16 mouse cellular contexts compared by ENCODE assay signal in genomic region chr3:90241669-90242358, GRCm38 (mm10). TPM values are rescaled to one million over a fixed set of nuclear protein-coding genes. Genes with fewer than 3 reads are reported as not detected.
DNase-seq lines count a peak whose midpoint lies in the region; ATAC-seq and TF ChIP-seq lines count a peak whose summit lies in the region.
"Had no signal": no experiment of that assay in that cellular context is flagged by ENCODE, and none has a peak within 500 bp of the region (broad histone marks: within the 10 kb centered on the region; RNA-seq: fewer than 3 reads in every experiment).

No protein-coding gene starts in this region.

- no peak overlapping the region for H3K4me3 ChIP-seq in midbrain, embryonic 13.5 days (replicated peaks)
- H3K4me3 ChIP-seq in midbrain, embryonic 11.5 days (ENCODE audit: low read depth, low read length): no peak overlapping the region
- no peak overlapping the region for H3K4me3 ChIP-seq in liver, embryonic 15.5 days (replicated peaks)
- H3K4me3 ChIP-seq in lung, postnatal 0 days (ENCODE audit: low read depth, low read length): no peak overlapping the region

- peaks cover 3% of the 10 kb centered on the region; the same call in 1 of the 2 replicates for H3K36me3 ChIP-seq in midbrain, embryonic 13.5 days
- H3K36me3 ChIP-seq in midbrain, embryonic 11.5 days (ENCODE audit: control insufficient read depth, insufficient read depth, low read length): no peaks in the 10 kb centered on the region
- no peaks in the 10 kb centered on the region for H3K36me3 ChIP-seq in liver, embryonic 15.5 days (replicated peaks)
- H3K36me3 ChIP-seq in lung, postnatal 0 days (ENCODE audit: insufficient read depth, low read length): no peaks in the 10 kb centered on the region
- H3K36me3 ChIP-seq: heart, embryonic 13.5 days had no signal

- intact Hi-C loops in heart, postnatal 36 days (cut with DNase I): no loop called here

- 0 out of 2 replicates have a peak, but pooled peaks have one; percentile 27 for ATAC-seq in midbrain, embryonic 13.5 days
- no peak for ATAC-seq in midbrain, embryonic 11.5 days (ENCODE audit: low FRiP score)
- ATAC-seq in liver, embryonic 15.5 days (ENCODE audit: insufficient read depth): 0 out of 2 replicates have a peak, but pooled peaks have one; percentile 19
- ATAC-seq in lung, postnatal 0 days: no peak

- H3K4me2 ChIP-seq in midbrain, embryonic 13.5 days (replicated peaks): no peak overlapping the region
- no peak overlapping the region for H3K4me2 ChIP-seq in midbrain, embryonic 11.5 days
- H3K4me2 ChIP-seq in liver, embryonic 15.5 days: no peak overlapping the region
- no peak overlapping the region for H3K4me2 ChIP-seq in lung, postnatal 0 days (replicated peaks; ENCODE audit: low read depth, low read length)

- no peaks in the 10 kb centered on the region for H3K27me3 ChIP-seq in midbrain, embryonic 13.5 days
- no peaks in the 10 kb centered on the region for H3K27me3 ChIP-seq in midbrain, embryonic 11.5 days (ENCODE audit: control insufficient read depth, insufficient read depth, low read length)
- H3K27me3 ChIP-seq in liver, embryonic 15.5 days: no peaks in the 10 kb centered on the region; the same call in 1 of the 2 replicates
- H3K27me3 ChIP-seq in lung, postnatal 0 days (replicated peaks; ENCODE audit: insufficient read depth, low read length): no peaks in the 10 kb centered on the region
- H3K27me3 ChIP-seq: CH12.LX; heart, embryonic 13.5 days had no signal

- peak; percentile 89 for DNase-seq in heart, adult 11 months
- DNase-seq in heart, postnatal 36 days: no peak
- DNase-seq in midbrain, embryonic 11.5 days (ENCODE audit: low spot score, missing footprints): no peak
- no peak for DNase-seq in T-cell, adult 2 months (ENCODE audit: low spot score)
- no peak for DNase-seq in embryo, embryonic 10 days (ENCODE audit: low spot score)
- DNase-seq in lung, postnatal 0 days (ENCODE audit: low spot score): no peak
- DNase-seq: adrenal gland, postnatal 14 days; cerebellum, adult 9-11 months; layer of hippocampus, postnatal 36 days; right cerebral cortex, adult 18-20 months; thymus, adult 18-20 months had no signal

- TF ChIP-seq EP300 in lung, postnatal 0 days (IDR thresholded peaks at IDR 0.05): no peak

- no peak overlapping the region for H3K27ac ChIP-seq in midbrain, embryonic 13.5 days
- no peak overlapping the region for H3K27ac ChIP-seq in midbrain, embryonic 11.5 days (ENCODE audit: low read depth, low read length)
- no peak overlapping the region for H3K27ac ChIP-seq in liver, embryonic 15.5 days (replicated peaks)
- no peak overlapping the region for H3K27ac ChIP-seq in lung, postnatal 0 days (ENCODE audit: low read length)
- H3K27ac ChIP-seq: heart, embryonic 13.5 days had no signal

- H3K4me1 ChIP-seq in midbrain, embryonic 13.5 days (replicated peaks): peaks cover 16% of the 10 kb centered on the region
- peaks cover 6% of the 10 kb centered on the region for H3K4me1 ChIP-seq in midbrain, embryonic 11.5 days (ENCODE audit: control insufficient read depth, insufficient read depth, low read length)
- peaks cover 30% of the 10 kb centered on the region for H3K4me1 ChIP-seq in liver, embryonic 15.5 days (replicated peaks)
- peaks cover 11% of the 10 kb centered on the region; the same call in 1 of the 2 replicates for H3K4me1 ChIP-seq in lung, postnatal 0 days (ENCODE audit: insufficient read depth, low read depth, low read length)

- TF ChIP-seq CTCF in lung, postnatal 0 days (IDR thresholded peaks at IDR 0.05): no peak

- WGBS in midbrain, embryonic 13.5 days: 88% methylated on average over 10 of the region's 10 CpGs
- 82% methylated on average over 10 of the region's 10 CpGs for WGBS in midbrain, embryonic 11.5 days
- WGBS in liver, embryonic 15.5 days (ENCODE audit: insufficient replicate concordance): 55% methylated on average over 10 of the region's 10 CpGs
- WGBS in lung, postnatal 0 days: 84% methylated on average over 10 of the region's 10 CpGs

- H3K9me3 ChIP-seq in midbrain, embryonic 13.5 days: no peaks in the 10 kb centered on the region
- H3K9me3 ChIP-seq in midbrain, embryonic 11.5 days (ENCODE audit: control insufficient read depth, low read length): no peaks in the 10 kb centered on the region
- H3K9me3 ChIP-seq in liver, embryonic 15.5 days (replicated peaks): no peaks in the 10 kb centered on the region
- no peaks in the 10 kb centered on the region for H3K9me3 ChIP-seq in lung, postnatal 0 days (ENCODE audit: low read length)
- H3K9me3 ChIP-seq: heart, embryonic 13.5 days had no signal

- H3K9ac ChIP-seq in midbrain, embryonic 13.5 days (replicated peaks): no peak overlapping the region
- no peak overlapping the region for H3K9ac ChIP-seq in midbrain, embryonic 11.5 days (ENCODE audit: low read length)
- no peak overlapping the region for H3K9ac ChIP-seq in liver, embryonic 15.5 days
- H3K9ac ChIP-seq in lung, postnatal 0 days (replicated peaks; ENCODE audit: low read depth): no peak overlapping the region

RNA-seq across cellular contexts. Expression of gene Creb3l4, which starts 1.5 kb away (rescaled TPM):
- not detected for total RNA-seq in heart, postnatal 36 days (2021)
- polyA plus RNA-seq in midbrain, embryonic 13.5 days (2015; fragmentation: Nextera tagmentation; extraction: Ambion mirVana): 3.3 and 3.4 TPM in 2 replicates
- polyA plus RNA-seq in midbrain, embryonic 11.5 days (2014; fragmentation: Nextera tagmentation; extraction: Ambion mirVana): 3.2 and 4.3 TPM in 2 replicates
- polyA plus RNA-seq in liver, embryonic 15.5 days (2015; fragmentation: Nextera tagmentation; extraction: Ambion mirVana): 0.37 and 0.47 TPM in 2 replicates
- polyA plus RNA-seq in lung, postnatal 0 days (2015; fragmentation: Nextera tagmentation; extraction: Ambion mirVana): 2.4 and 2.8 TPM in 2 replicates
- total RNA-seq: left cerebral cortex, postnatal 36 days had no signal

RNA-seq across cellular contexts. Expression of gene Slc39a1, which starts 6.2 kb away (rescaled TPM):
- 10 to 100 TPM; 82.5 to 90.4 TPM for total RNA-seq in heart, postnatal 36 days (2021)
- 57.0 and 60.9 TPM in 2 replicates for polyA plus RNA-seq in midbrain, embryonic 13.5 days (2015; fragmentation: Nextera tagmentation; extraction: Ambion mirVana)
- 58.7 and 59.4 TPM in 2 replicates for polyA plus RNA-seq in midbrain, embryonic 11.5 days (2014; fragmentation: Nextera tagmentation; extraction: Ambion mirVana)
- 27.6 and 28.1 TPM in 2 replicates for polyA plus RNA-seq in liver, embryonic 15.5 days (2015; fragmentation: Nextera tagmentation; extraction: Ambion mirVana)
- polyA plus RNA-seq in lung, postnatal 0 days (2015; fragmentation: Nextera tagmentation; extraction: Ambion mirVana): 143 and 152 TPM in 2 replicates

RNA-seq across cellular contexts. Expression of gene Jtb, which starts 10.4 kb away (rescaled TPM):
- 10 to 100 TPM; 43.8 to 48.9 TPM for total RNA-seq in heart, postnatal 36 days (2021)
- 90.2 and 97.6 TPM in 2 replicates for polyA plus RNA-seq in midbrain, embryonic 13.5 days (2015; fragmentation: Nextera tagmentation; extraction: Ambion mirVana)
- 110 and 112 TPM in 2 replicates for polyA plus RNA-seq in midbrain, embryonic 11.5 days (2014; fragmentation: Nextera tagmentation; extraction: Ambion mirVana)
- 40.7 and 42.7 TPM in 2 replicates for polyA plus RNA-seq in liver, embryonic 15.5 days (2015; fragmentation: Nextera tagmentation; extraction: Ambion mirVana)
- polyA plus RNA-seq in lung, postnatal 0 days (2015; fragmentation: Nextera tagmentation; extraction: Ambion mirVana): 148 and 154 TPM in 2 replicates

RNA-seq across cellular contexts. Expression of gene Crtc2, which starts 12.1 kb away (rescaled TPM):
- 10 to 100 TPM; 18.2 to 20.8 TPM for total RNA-seq in heart, postnatal 36 days (2021)
- polyA plus RNA-seq in midbrain, embryonic 13.5 days (2015; fragmentation: Nextera tagmentation; extraction: Ambion mirVana): 16.9 and 21.4 TPM in 2 replicates
- 8.0 and 9.0 TPM in 2 replicates for polyA plus RNA-seq in midbrain, embryonic 11.5 days (2014; fragmentation: Nextera tagmentation; extraction: Ambion mirVana)
- 6.1 and 7.9 TPM in 2 replicates for polyA plus RNA-seq in liver, embryonic 15.5 days (2015; fragmentation: Nextera tagmentation; extraction: Ambion mirVana)
- 11.9 and 16.2 TPM in 2 replicates for polyA plus RNA-seq in lung, postnatal 0 days (2015; fragmentation: Nextera tagmentation; extraction: Ambion mirVana)

RNA-seq across cellular contexts. Expression of gene Dennd4b, which starts 23.2 kb away (rescaled TPM):
- total RNA-seq in heart, postnatal 36 days (2021): 10 to 100 TPM; 34.0 to 34.5 TPM
- 5.9 and 6.6 TPM in 2 replicates for polyA plus RNA-seq in midbrain, embryonic 13.5 days (2015; fragmentation: Nextera tagmentation; extraction: Ambion mirVana)
- 3.8 and 4.0 TPM in 2 replicates for polyA plus RNA-seq in midbrain, embryonic 11.5 days (2014; fragmentation: Nextera tagmentation; extraction: Ambion mirVana)
- polyA plus RNA-seq in liver, embryonic 15.5 days (2015; fragmentation: Nextera tagmentation; extraction: Ambion mirVana): 2.3 and 2.6 TPM in 2 replicates
- polyA plus RNA-seq in lung, postnatal 0 days (2015; fragmentation: Nextera tagmentation; extraction: Ambion mirVana): 2.3 and 2.7 TPM in 2 replicates

Comparison
In these comparisons a context has a peak if more than half of its experiments do, and no peak if none do; other contexts are left out.
1. ATAC-seq: peak in midbrain, embryonic 13.5 days (single experiment) and liver, embryonic 15.5 days (single experiment); none in midbrain, embryonic 11.5 days (single experiment) and lung, postnatal 0 days (single experiment).